Mouse (Mus musculus): ENCODE results near the gene Gm17334. TPM values are rescaled to one million over a fixed set of nuclear protein-coding genes. Genes with fewer than 3 reads are reported as not detected.

Gene Gm17334
- polyA plus RNA-seq (2016; fragmentation: Nextera tagmentation; extraction: Ambion mirVana) = 0.31 TPM in 1 of 2 replicates, not detected in the other

DNA sequence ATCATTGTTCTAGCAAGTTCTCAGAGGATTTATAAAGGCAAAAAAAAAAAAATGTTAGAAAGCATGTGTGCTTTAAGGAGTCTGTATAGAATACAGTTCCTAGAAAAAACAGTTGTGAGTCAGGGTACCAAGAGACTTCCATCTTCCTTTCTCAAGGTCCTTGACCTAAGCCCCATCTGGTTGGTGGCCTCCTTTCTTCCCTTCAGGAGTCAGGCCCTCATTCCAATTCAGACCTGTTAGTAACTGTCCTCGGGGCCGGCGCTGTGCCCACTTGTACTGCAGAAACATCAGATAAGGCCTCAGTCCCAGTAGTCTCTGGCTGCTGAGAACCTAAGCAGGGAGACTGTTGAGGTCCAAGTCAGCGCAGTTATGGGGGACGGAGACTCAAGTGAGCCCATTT is at the start of gene Gm17334:
TSS of gene Gm17334 (minus strand) at position 101 of the 400 bp plus-strand sequence.
- 85% methylated on average over 5 of the region's 5 CpGs for WGBS
- no peak within 1 kb of the TSS for H3K9ac ChIP-seq (replicated peaks)
- peaks cover 12% of the 10 kb centered on the region for H3K4me1 ChIP-seq (replicated peaks)
- H3K27ac ChIP-seq = no peak within 1 kb of the TSS
- no peak within 1 kb of the TSS for H3K4me2 ChIP-seq
- peaks cover 44% of the 10 kb centered on the region for H3K36me3 ChIP-seq
- H3K4me3 ChIP-seq (replicated peaks) = no peak within 1 kb of the TSS
- no peaks in the 10 kb centered on the region for H3K9me3 ChIP-seq
- no peak for ATAC-seq (ENCODE audit: insufficient number of reproducible peaks, insufficient read depth, low FRiP score, low TSS enrichment, low read depth)
- peaks cover 15% of the 10 kb centered on the region; the same call in 1 of the 2 replicates for H3K27me3 ChIP-seq

DNA sequence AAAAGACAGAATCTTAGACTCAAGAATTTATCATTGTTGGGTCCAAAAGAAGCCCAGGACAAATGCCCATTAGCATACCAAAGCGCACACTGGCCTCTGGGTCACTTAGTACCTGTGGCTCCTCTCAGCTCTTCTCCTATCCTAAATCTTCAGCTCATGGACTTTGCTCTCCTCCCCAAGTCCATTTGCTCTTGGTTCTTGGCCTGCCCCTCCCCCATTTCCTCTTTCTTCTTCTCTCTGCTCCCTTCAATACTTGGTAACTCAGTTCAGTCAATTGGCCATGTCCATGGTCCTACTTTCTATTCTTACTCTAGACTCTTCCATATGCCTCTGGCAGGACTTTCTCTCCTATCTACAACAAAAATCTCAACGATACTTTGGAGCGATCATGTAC is 49.0 kb upstream of the Gm17334 start:
- Histone ChIP-seq H3K9ac (replicated peaks) (no peak overlapping the region), H3K36me3 (no peaks in the 10 kb centered on the region), H3K27ac (no peak overlapping the region), H3K27me3 (no peaks in the 10 kb centered on the region), H3K9me3 (no peaks in the 10 kb centered on the region), H3K4me3 (replicated peaks) (no peak overlapping the region), H3K4me1 (replicated peaks) (0 out of 2 replicates have a peak, but pooled peaks cover 3% of the 10 kb centered on the region), H3K4me2 (no peak overlapping the region)
- ATAC-seq (ENCODE audit: insufficient number of reproducible peaks, insufficient read depth, low FRiP score, low TSS enrichment, low read depth) = no peak
- 96% methylated on average over 3 of the region's 3 CpGs for WGBS

DNA sequence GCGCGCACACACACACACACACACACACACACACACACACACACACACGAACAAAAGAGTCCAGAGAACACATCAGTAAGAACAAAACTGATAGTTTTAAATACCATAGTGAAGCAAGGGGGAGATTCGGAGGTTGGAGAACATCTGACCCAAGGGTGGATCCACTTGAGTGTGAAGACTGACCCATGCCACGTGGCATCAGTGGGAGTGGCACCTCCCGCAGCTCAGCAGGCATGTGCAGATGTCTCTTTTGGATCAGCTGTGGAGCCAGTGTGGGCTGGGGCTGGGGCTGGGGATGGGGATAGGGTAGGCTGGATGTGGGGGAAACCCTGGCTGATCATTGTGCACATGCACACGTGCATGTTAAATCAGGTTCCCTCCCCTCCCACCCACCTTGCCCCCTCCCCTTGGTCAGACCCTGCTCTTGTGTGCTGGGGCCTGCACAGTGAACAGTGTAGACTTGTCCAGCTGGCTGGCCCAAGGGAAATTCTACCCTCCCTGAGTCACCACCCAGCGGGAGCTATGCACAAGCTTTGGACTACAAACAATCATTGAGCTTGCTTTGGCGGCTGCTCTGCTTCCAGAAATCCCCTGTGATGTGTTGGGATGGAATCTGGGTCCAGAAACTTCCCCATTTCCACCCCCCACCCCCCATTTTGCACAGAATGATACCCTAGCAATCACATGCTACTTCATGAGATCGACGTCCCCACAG is 48.4 kb upstream of the Gm17334 start:
- no peak for ATAC-seq (ENCODE audit: insufficient number of reproducible peaks, insufficient read depth, low FRiP score, low TSS enrichment, low read depth)
- no peak overlapping the region for H3K27ac ChIP-seq
- H3K4me3 ChIP-seq (replicated peaks) = no peak overlapping the region
- H3K4me2 ChIP-seq = no peak overlapping the region
- no peaks in the 10 kb centered on the region for H3K9me3 ChIP-seq
- H3K4me1 ChIP-seq (replicated peaks) = 0 out of 2 replicates have a peak, but pooled peaks cover 3% of the 10 kb centered on the region
- no peak overlapping the region for H3K9ac ChIP-seq (replicated peaks)
- 80% methylated on average over 11 of the region's 11 CpGs for WGBS
- H3K36me3 ChIP-seq = no peaks in the 10 kb centered on the region
- H3K27me3 ChIP-seq = no peaks in the 10 kb centered on the region

DNA sequence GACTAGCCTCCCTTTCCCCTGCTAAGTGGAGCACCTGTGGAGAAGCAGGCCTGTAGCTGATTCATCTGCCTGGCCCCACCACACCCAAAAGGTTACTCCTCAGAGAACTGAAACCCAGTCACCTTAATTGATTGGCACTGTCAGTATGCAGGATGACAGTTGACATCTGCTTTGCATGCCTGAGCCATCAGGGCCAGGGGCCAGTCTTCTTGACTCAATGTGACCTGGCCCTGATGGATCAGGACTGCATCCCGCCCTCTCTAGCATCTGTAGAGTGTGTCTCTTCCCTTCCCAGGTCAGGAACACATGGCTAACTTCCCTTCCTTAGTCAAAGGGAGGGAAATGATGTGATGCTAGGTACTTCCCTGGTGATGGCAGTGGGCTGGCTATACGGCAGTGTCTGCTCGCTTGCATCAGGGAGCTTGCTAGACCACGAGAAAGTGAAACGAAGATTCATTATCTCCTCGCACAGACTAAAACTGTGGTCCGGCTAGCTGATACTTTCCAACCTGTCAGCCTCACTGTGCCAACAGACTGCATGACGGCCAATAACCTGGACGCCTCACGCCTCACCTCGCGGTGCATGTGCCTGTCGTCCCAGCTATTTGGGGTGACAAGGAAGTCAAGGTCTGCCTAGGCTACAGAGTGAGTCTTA is 47.7 kb upstream of the Gm17334 start:
- Histone ChIP-seq H3K4me2 (no peak overlapping the region), H3K27me3 (no peaks in the 10 kb centered on the region), H3K36me3 (no peaks in the 10 kb centered on the region), H3K27ac (no peak overlapping the region), H3K9me3 (no peaks in the 10 kb centered on the region), H3K9ac (replicated peaks) (no peak overlapping the region), H3K4me1 (replicated peaks) (0 out of 2 replicates have a peak, but pooled peaks cover 3% of the 10 kb centered on the region), H3K4me3 (replicated peaks) (no peak overlapping the region)
- no peak for ATAC-seq (ENCODE audit: insufficient number of reproducible peaks, insufficient read depth, low FRiP score, low TSS enrichment, low read depth)
- WGBS = 90% methylated on average over 13 of the region's 13 CpGs

DNA sequence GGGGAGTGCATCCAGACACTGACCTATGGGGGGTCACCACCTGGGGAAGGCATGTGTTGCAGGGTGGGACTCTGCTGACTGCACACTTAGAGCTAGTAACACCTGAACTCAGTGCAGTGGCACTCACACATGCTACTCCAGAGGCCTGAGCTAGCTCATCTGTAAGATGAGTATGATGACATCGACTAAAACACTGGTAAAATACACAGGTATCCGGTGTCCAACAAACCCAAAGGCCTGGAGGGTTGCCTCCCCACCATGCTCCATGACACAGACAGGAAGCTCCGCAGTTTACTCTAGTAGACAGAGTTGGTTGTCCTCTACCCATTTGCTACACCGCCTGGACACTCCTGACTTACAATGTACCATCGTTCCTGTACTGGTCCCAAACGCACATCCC is 46.5 kb upstream of the Gm17334 start:
- Histone ChIP-seq H3K4me3 (replicated peaks) (no peak overlapping the region), H3K4me2 (no peak overlapping the region), H3K27ac (no peak overlapping the region), H3K9ac (replicated peaks) (no peak overlapping the region), H3K36me3 (no peaks in the 10 kb centered on the region), H3K4me1 (replicated peaks) (0 out of 2 replicates have a peak, but pooled peaks cover 3% of the 10 kb centered on the region), H3K9me3 (no peaks in the 10 kb centered on the region), H3K27me3 (no peaks in the 10 kb centered on the region)
- no peak for ATAC-seq (ENCODE audit: insufficient number of reproducible peaks, insufficient read depth, low FRiP score, low TSS enrichment, low read depth)
- 93% methylated on average over 6 of the region's 6 CpGs for WGBS

DNA sequence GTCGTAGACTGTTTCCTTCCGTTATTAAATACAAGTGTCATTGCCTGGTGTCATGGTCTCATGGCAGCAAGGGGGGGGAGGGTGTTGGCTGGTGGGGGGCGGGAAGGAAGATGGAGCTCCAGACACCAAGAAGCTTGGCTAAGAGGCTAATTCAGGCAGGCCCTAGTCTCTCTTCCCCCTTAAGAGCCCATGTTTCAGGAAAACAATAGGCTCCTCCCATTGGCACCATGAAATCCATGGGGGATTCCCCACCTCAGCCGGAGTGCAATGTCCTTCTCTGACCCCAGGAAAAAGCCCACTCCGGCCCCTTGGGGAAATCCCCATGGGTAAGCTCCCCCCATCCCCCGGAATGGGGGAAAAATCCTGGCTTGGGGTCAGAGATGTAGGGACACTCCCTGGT is 45.8 kb upstream of the Gm17334 start:
- H3K4me2 ChIP-seq = no peak overlapping the region
- H3K27ac ChIP-seq = no peak overlapping the region
- 0 out of 2 replicates have a peak, but pooled peaks cover 3% of the 10 kb centered on the region for H3K4me1 ChIP-seq (replicated peaks)
- no peak overlapping the region for H3K9ac ChIP-seq (replicated peaks)
- no peak for ATAC-seq (ENCODE audit: insufficient number of reproducible peaks, insufficient read depth, low FRiP score, low TSS enrichment, low read depth)
- H3K36me3 ChIP-seq = no peaks in the 10 kb centered on the region
- H3K4me3 ChIP-seq (replicated peaks) = no peak overlapping the region
- H3K9me3 ChIP-seq = no peaks in the 10 kb centered on the region
- WGBS = 62% methylated on average over 6 of the region's 6 CpGs
- H3K27me3 ChIP-seq = no peaks in the 10 kb centered on the region

DNA sequence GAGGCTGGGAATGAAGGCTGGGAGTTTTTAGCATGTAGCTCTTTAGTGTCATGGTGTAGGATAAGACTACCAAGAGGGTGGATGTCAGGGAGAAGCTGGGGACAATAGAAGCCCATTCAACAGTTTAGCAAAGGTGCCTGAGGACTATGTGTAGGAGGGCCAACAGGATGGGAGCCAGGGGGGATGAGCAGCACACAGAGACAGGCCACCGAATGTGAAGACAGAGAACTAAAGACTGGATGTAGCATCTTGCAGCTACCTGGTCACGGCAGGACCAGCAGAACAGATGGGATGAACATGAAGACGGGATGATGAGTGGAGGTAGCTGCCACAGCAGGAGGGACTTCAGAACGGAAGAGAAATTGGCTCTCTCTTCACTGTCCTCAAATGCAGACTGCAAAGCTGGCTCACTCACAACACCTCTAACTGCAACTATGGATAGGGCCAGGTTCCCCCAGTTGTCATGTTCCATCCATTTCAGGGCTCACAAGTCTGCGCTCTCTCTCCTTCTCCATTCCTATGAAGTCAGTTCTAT is 43.9 kb upstream of the Gm17334 start:
- Histone ChIP-seq H3K27me3 (no peaks in the 10 kb centered on the region), H3K36me3 (no peaks in the 10 kb centered on the region), H3K4me2 (no peak overlapping the region), H3K27ac (no peak overlapping the region), H3K9ac (replicated peaks) (no peak overlapping the region), H3K4me1 (replicated peaks) (0 out of 2 replicates have a peak, but pooled peaks cover 3% of the 10 kb centered on the region), H3K9me3 (no peaks in the 10 kb centered on the region), H3K4me3 (replicated peaks) (no peak overlapping the region)
- WGBS = 87% methylated on average over 5 of the region's 5 CpGs
- ATAC-seq (ENCODE audit: insufficient number of reproducible peaks, insufficient read depth, low FRiP score, low TSS enrichment, low read depth) = no peak

DNA sequence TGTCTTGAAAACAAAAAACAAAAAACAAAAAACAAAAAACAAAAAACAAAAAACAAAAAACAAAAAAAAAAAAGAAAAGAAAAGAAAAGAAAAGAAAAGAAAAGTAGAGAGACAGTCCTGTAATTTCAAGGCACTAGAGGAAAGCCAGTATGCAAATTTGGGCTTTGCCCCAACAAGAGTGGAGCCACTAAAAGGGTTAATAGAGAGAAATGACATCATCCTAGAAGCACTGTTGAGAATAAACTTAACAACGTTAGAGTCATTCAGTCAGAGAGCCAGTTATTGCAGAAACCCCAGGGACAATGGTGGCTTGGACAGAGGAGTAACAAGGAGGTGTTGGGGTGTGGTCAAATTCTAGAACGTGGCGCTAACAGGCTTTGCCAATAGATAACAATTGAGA is 41.8 kb upstream of the Gm17334 start:
- Histone ChIP-seq H3K27ac (no peak overlapping the region), H3K4me3 (replicated peaks) (no peak overlapping the region), H3K36me3 (no peaks in the 10 kb centered on the region), H3K9me3 (no peaks in the 10 kb centered on the region), H3K4me2 (no peak overlapping the region), H3K4me1 (replicated peaks) (no peaks in the 10 kb centered on the region), H3K9ac (replicated peaks) (no peak overlapping the region), H3K27me3 (no peaks in the 10 kb centered on the region)
- 62% methylated on average over 3 of the region's 3 CpGs for WGBS
- no peak for ATAC-seq (ENCODE audit: insufficient number of reproducible peaks, insufficient read depth, low FRiP score, low TSS enrichment, low read depth)

DNA sequence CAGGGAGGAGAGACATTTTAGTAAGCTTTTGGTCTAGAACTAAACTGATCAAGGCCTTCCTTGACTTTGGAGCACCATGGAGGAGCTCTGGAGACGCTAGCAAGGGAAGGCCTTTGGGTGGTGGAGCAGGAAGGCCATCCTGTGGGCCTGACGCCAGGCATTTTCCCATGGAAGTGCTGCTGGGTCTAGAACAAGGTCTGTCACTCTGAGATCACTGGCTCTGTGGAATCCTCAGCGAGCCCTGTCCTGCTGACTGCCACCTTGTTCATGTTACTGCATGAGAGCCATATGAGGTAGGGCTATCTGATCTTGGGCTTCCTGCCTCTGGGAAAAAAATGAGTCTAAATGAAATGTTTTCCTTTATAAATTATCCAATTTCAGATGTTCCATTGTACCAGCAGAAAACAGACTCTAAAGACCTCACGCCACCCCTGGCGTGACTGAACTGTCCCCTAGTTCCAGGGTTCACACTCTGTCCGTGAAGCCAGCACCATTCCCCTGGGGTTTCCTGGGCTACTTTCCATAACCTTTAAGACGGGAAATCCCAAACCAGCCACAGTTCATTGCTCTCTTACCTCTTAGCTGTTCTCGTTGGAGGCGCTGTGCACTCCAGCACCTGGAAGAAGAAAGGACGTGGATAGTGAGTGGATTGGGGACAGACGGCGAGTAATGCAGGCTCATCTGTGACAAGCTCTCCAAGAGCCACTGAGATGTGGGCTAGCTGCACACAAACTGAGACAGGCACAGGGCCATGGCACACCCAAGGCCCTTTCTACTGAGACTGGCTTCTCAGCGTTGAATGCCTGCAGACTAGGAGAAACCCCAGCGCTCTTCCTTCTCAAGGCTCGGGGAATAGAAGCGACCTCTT is 40.2 kb upstream of the Gm17334 start:
- no peak overlapping the region for H3K4me3 ChIP-seq (replicated peaks)
- no peaks in the 10 kb centered on the region for H3K4me1 ChIP-seq (replicated peaks)
- 88% methylated on average over 16 of the region's 16 CpGs for WGBS
- no peaks in the 10 kb centered on the region for H3K36me3 ChIP-seq
- H3K27me3 ChIP-seq = no peaks in the 10 kb centered on the region
- ATAC-seq (ENCODE audit: insufficient number of reproducible peaks, insufficient read depth, low FRiP score, low TSS enrichment, low read depth) = no peak
- no peaks in the 10 kb centered on the region for H3K9me3 ChIP-seq
- H3K9ac ChIP-seq (replicated peaks) = no peak overlapping the region
- no peak overlapping the region for H3K4me2 ChIP-seq
- no peak overlapping the region for H3K27ac ChIP-seq

DNA sequence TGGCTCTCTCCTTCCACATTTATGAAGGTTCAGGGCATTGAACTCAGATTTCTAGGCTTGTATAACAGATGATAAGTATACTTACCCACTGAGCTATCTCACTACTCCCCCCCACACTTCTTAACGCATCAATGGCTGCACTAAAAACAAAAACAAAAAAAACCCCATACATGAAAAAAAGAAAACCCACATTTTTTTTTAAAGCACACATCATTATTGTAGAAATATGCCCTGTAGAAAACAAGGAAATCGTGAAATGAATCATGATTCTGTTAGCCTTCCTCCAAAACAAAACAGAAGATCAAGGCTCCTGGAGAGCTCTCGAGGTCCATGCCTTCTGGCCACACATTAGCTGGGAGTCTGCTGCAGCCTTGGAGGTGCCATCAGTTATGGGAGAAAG is 38.3 kb upstream of the Gm17334 start:
- Histone ChIP-seq H3K27me3 (no peaks in the 10 kb centered on the region), H3K36me3 (no peaks in the 10 kb centered on the region), H3K9me3 (no peaks in the 10 kb centered on the region), H3K4me2 (no peak overlapping the region), H3K9ac (replicated peaks) (no peak overlapping the region), H3K4me3 (replicated peaks) (no peak overlapping the region), H3K4me1 (replicated peaks) (no peaks in the 10 kb centered on the region), H3K27ac (no peak overlapping the region)
- no peak for ATAC-seq (ENCODE audit: insufficient number of reproducible peaks, insufficient read depth, low FRiP score, low TSS enrichment, low read depth)
- 87% methylated on average over 3 of the region's 3 CpGs for WGBS

DNA sequence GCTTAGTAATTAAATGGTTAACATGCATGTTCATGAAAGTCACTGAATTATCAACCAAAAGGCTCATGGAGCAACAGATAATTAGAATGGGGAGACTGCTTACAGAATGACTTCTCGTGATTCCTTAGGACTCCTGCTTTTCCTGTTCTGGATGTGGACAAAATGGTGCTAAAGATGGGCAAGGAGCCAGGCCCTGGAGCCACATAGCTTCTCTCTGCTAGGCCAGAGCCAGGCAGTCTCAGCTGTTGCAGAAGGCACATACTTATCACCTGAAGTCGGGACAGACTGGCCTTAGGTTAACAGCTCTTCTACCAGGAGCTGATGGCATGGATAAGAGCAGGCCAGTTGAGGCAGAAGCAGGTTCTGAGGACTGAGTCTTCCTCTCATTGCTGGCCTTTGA is 37.8 kb upstream of the Gm17334 start:
- Histone ChIP-seq H3K4me1 (replicated peaks) (0 out of 2 replicates have a peak, but pooled peaks cover under 1% of the 10 kb centered on the region), H3K36me3 (no peaks in the 10 kb centered on the region), H3K4me3 (replicated peaks) (no peak overlapping the region), H3K9ac (replicated peaks) (no peak overlapping the region), H3K4me2 (no peak overlapping the region), H3K9me3 (no peaks in the 10 kb centered on the region), H3K27ac (no peak overlapping the region), H3K27me3 (no peaks in the 10 kb centered on the region)
- ATAC-seq (ENCODE audit: insufficient number of reproducible peaks, insufficient read depth, low FRiP score, low TSS enrichment, low read depth) = no peak
- 67% methylated on average over 2 of the region's 2 CpGs for WGBS
